Mouse (Mus musculus) MEL (cell line): ENCODE measurements around the gene Gm21973. TPM values are rescaled to one million over a fixed set of nuclear protein-coding genes. Genes with fewer than 3 reads are reported as not detected.

Source experiments
- DNase-seq: peaks from one replicate; pipeline ENCODE4 v3.0.0; 2011; ENCODE audit warnings: low read depth, low spot score
- H3K27ac ChIP-seq: 2 replicates; pipeline ENCODE4 v1.5.1; 2012; ENCODE audit warnings: low read depth, mild to moderate bottlenecking, control low read depth, low read length, moderate library complexity; ENCODE audit not compliant: control insufficient read depth
- H3K27me3 ChIP-seq, 2 experiments: fragments of 150-350 bp in 1 of 2; sonication (generic) in 1 of 2; 2 replicates each; pipeline ENCODE4 v1.6.1; 2012; ENCODE audit warnings: low read length in 2 of 2, mild to moderate bottlenecking in 2 of 2, improper control_type of control experiment in 1 of 2, moderate library complexity in 1 of 2; ENCODE audit not compliant: insufficient read depth in 2 of 2, control insufficient read depth in 1 of 2
- H3K36me3 ChIP-seq, 2 experiments: 2 replicates each; pipeline ENCODE4 v1.6.1; 2012 to 2014; ENCODE audit warnings: low read length in 2 of 2, improper control_type of control experiment in 1 of 2, inconsistent platforms in 1 of 2, mild to moderate bottlenecking in 1 of 2; ENCODE audit not compliant: insufficient read depth in 2 of 2, control insufficient read depth in 1 of 2
- H3K4me1 ChIP-seq, 2 experiments: fragments of 150-350 bp in 1 of 2; sonication (generic) in 1 of 2; 2 replicates each; pipeline ENCODE4 v1.6.1; 2012; ENCODE audit warnings: low read length in 2 of 2, improper control_type of control experiment in 1 of 2, mild to moderate bottlenecking in 1 of 2; ENCODE audit not compliant: insufficient read depth in 2 of 2, control insufficient read depth in 1 of 2
- H3K4me3 ChIP-seq, 2 experiments: fragments of 150-350 bp in 1 of 2; sonication (generic) in 1 of 2; 2 replicates each; pipeline ENCODE4 v1.5.1; 2012; ENCODE audit warnings: low read depth in 2 of 2, low read length in 2 of 2, mild to moderate bottlenecking in 2 of 2, moderate library complexity in 2 of 2, control low read depth in 1 of 2, improper control_type of control experiment in 1 of 2; ENCODE audit not compliant: control insufficient read depth in 1 of 2, insufficient read depth in 1 of 2
- H3K79me2 ChIP-seq: 2 replicates; pipeline ENCODE4 v1.6.1; 2012; ENCODE audit warnings: mild to moderate bottlenecking, low read length, moderate library complexity; ENCODE audit not compliant: control insufficient read depth, poor library complexity, insufficient read depth
- H3K9ac ChIP-seq: 2 replicates; pipeline ENCODE4 v1.6.1; 2012; ENCODE audit warnings: low read depth, mild to moderate bottlenecking, control low read depth, low read length, moderate library complexity; ENCODE audit not compliant: control insufficient read depth, poor library complexity, severe bottlenecking
- H3K9me3 ChIP-seq: fragments of 150-350 bp; sonication (generic); replicated peaks from 2 replicates; pipeline ENCODE4 v1.6.1; 2012; ENCODE audit warnings: mild to moderate bottlenecking, low read length, improper control_type of control experiment, moderate library complexity; ENCODE audit not compliant: insufficient read depth
- BHLHE40 ChIP-seq: IDR thresholded peaks from 2 replicates; pipeline ENCODE4 v1.6.1; 2012; ENCODE audit warnings: low read depth, mild to moderate bottlenecking, inconsistent platforms, low read length, improper control_type of control experiment, borderline replicate concordance
- CHD1 ChIP-seq: IDR thresholded peaks from 2 replicates; pipeline ENCODE4 v1.6.1; 2012; ENCODE audit warnings: low read depth, mild to moderate bottlenecking, inconsistent platforms, low read length, improper control_type of control experiment
- CTCF ChIP-seq, 3 experiments: IDR thresholded peaks in 2 of 3; conservative IDR thresholded peaks in 1 of 3; 2 replicates each; pipeline ENCODE4 v1.5.1; 2011 to 2012; ENCODE audit warnings: low read length in 3 of 3, low read depth in 2 of 3, mild to moderate bottlenecking in 2 of 3, improper control_type of control experiment in 1 of 3, inconsistent platforms in 1 of 3, mixed read lengths in 1 of 3, moderate library complexity in 1 of 3; ENCODE audit not compliant: control insufficient read depth in 1 of 3, insufficient read depth in 1 of 3, poor library complexity in 1 of 3, severe bottlenecking in 1 of 3
- E2F4 ChIP-seq: IDR thresholded peaks from 2 replicates; pipeline ENCODE4 v1.6.1; 2011; ENCODE audit warnings: low read depth, low read length, improper control_type of control experiment, borderline replicate concordance
- ELF1 ChIP-seq: IDR thresholded peaks from 2 replicates; pipeline ENCODE4 v1.6.1; 2014; ENCODE audit warnings: low read depth, mild to moderate bottlenecking, inconsistent platforms, low read length, improper control_type of control experiment, moderate library complexity
- ETS1 ChIP-seq: IDR thresholded peaks from 2 replicates; pipeline ENCODE4 v1.6.1; 2012; ENCODE audit warnings: low read depth, mild to moderate bottlenecking, inconsistent platforms, low read length, improper control_type of control experiment, moderate library complexity
- GABPA ChIP-seq: IDR thresholded peaks from 2 replicates; pipeline ENCODE4 v1.6.1; 2012; ENCODE audit warnings: low read depth, mild to moderate bottlenecking, inconsistent platforms, low read length, improper control_type of control experiment, moderate library complexity
- GATA1 ChIP-seq: IDR thresholded peaks from 2 replicates; pipeline ENCODE4 v1.6.1; 2011; ENCODE audit warnings: low read depth, low read length, improper control_type of control experiment
- KAT2A ChIP-seq: conservative IDR thresholded peaks from 2 replicates; pipeline ENCODE4 v1.6.1; 2012; ENCODE audit warnings: low read depth, low read length, improper control_type of control experiment, inconsistent platforms
- MAX ChIP-seq: IDR thresholded peaks from 2 replicates; pipeline ENCODE4 v1.6.1; 2011; ENCODE audit warnings: low read length, improper control_type of control experiment
- MAZ ChIP-seq: IDR thresholded peaks from 2 replicates; pipeline ENCODE4 v1.6.1; 2012; ENCODE audit warnings: low read depth, mild to moderate bottlenecking, inconsistent platforms, low read length, improper control_type of control experiment
- MEF2A ChIP-seq: IDR thresholded peaks from 2 replicates; pipeline ENCODE4 v1.6.1; 2014; ENCODE audit warnings: low read depth, mild to moderate bottlenecking, inconsistent platforms, low read length, improper control_type of control experiment; ENCODE audit not compliant: poor library complexity, insufficient replicate concordance, severe bottlenecking; ENCODE audit errors: extremely low read depth
- MXI1 ChIP-seq: IDR thresholded peaks from 2 replicates; pipeline ENCODE4 v1.6.1; 2011; ENCODE audit warnings: mild to moderate bottlenecking, low read depth, low read length, improper control_type of control experiment
- MYB ChIP-seq: IDR thresholded peaks from 2 replicates; pipeline ENCODE4 v1.6.1; 2011; ENCODE audit warnings: mild to moderate bottlenecking, low read depth, low read length, improper control_type of control experiment
- MYC ChIP-seq: IDR thresholded peaks from 2 replicates; pipeline ENCODE4 v1.6.1; 2011; ENCODE audit warnings: low read depth, mild to moderate bottlenecking, low read length, improper control_type of control experiment, moderate library complexity
- POLR2A ChIP-seq, 2 experiments: IDR thresholded peaks; 2 replicates each; pipeline ENCODE4 v1.6.1; 2011 to 2012; ENCODE audit warnings: low read length in 2 of 2, mild to moderate bottlenecking in 2 of 2, control low read depth in 1 of 2, improper control_type of control experiment in 1 of 2, low read depth in 1 of 2, moderate library complexity in 1 of 2; ENCODE audit not compliant: control insufficient read depth in 1 of 2, insufficient read depth in 1 of 2, poor library complexity in 1 of 2
- POLR2AphosphoS2 ChIP-seq: IDR thresholded peaks from 2 replicates; pipeline ENCODE4 v1.6.1; 2011; ENCODE audit warnings: low read length, improper control_type of control experiment
- RAD21 ChIP-seq: IDR thresholded peaks from 2 replicates; pipeline ENCODE4 v1.6.1; 2011; ENCODE audit warnings: mild to moderate bottlenecking, low read depth, low read length, improper control_type of control experiment
- RCOR1 ChIP-seq: IDR thresholded peaks from 2 replicates; pipeline ENCODE4 v1.6.1; 2012; ENCODE audit warnings: low read depth, mild to moderate bottlenecking, inconsistent platforms, low read length, improper control_type of control experiment
- TAL1 ChIP-seq: IDR thresholded peaks from 2 replicates; pipeline ENCODE4 v1.6.1; 2012; ENCODE audit warnings: mild to moderate bottlenecking, inconsistent platforms, low read length, moderate library complexity, mixed read lengths
- TBP ChIP-seq: IDR thresholded peaks from 2 replicates; pipeline ENCODE4 v1.8.0; 2011; ENCODE audit warnings: low read depth, low read length, improper control_type of control experiment
- USF2 ChIP-seq, 2 experiments: IDR thresholded peaks; 2 replicates each; pipeline ENCODE4 v1.6.1; 2011 to 2012; ENCODE audit warnings: improper control_type of control experiment in 2 of 2, low read length in 2 of 2, borderline replicate concordance in 1 of 2, inconsistent platforms in 1 of 2, low read depth in 1 of 2, mild to moderate bottlenecking in 1 of 2; ENCODE audit not compliant: insufficient read depth in 1 of 2
- ZNF384 ChIP-seq: IDR thresholded peaks from 2 replicates; pipeline ENCODE4 v1.6.1; 2012; ENCODE audit warnings: low read depth, mild to moderate bottlenecking, inconsistent platforms, low read length, improper control_type of control experiment
- polyA plus RNA-seq, 2 experiments: library from polyadenylated mRNA; stranded (reverse) in 1 of 2; unstranded in 1 of 2; fragments of >175 nt in 1 of 2; fragments of >200 nt in 1 of 2; gene quantifications; 2 replicates each; pipeline versions ENCODE4 v1.2.1 to v1.2.4; 2012; ENCODE audit warnings: low replicate concordance in 2 of 2, low read depth in 1 of 2; ENCODE audit not compliant: insufficient read length in 2 of 2, insufficient read depth in 1 of 2, missing spikeins in 1 of 2
- total RNA-seq: library from RNA; depleted of rRNA; stranded (reverse); fragments of 300-350 nt; gene quantifications from 2 replicates; pipeline ENCODE4 v1.2.3, GENCODE M21; 2012

The Gm21973 gene
- total and polyA plus RNA-seq, 3 experiments = not detected

- no peaks in the 10 kb centered on the region; a peak in 1 of 4 replicates for H3K27me3 ChIP-seq
- TF ChIP-seq MAX (no peak), E2F4 (no peak), MEF2A (no peak), ETS1 (no peak), GABPA (no peak), USF2 (IDR thresholded peaks at IDR 0.05; ENCODE audit: borderline replicate concordance in 1 of 2, insufficient read depth in 1 of 2, low read depth in 1 of 2, low read length in 2 of 2) (no peak), KAT2A (no peak), TAL1 (no peak), MYC (no peak), RAD21 (no peak), RCOR1 (no peak), ZNF384 (no peak), MYB (no peak), CHD1 (no peak)
- TF ChIP-seq, all 39 proteins: peak for 0
- Histone ChIP-seq H3K36me3 (no peaks in the 10 kb centered on the region), H3K4me3 (no peak overlapping the region), H3K4me1 (no peaks in the 10 kb centered on the region), H3K9ac (no peak overlapping the region), H3K27ac (no peak overlapping the region), H3K79me2 (no peaks in the 10 kb centered on the region), H3K9me3 (no peaks in the 10 kb centered on the region; the same call in 1 of the 2 replicates)
- no peak for DNase-seq
Measured at GRCm38 (mm10) chr15:10283661-10284060, 41.5 kb upstream of the Gm21973 start.

DNA sequence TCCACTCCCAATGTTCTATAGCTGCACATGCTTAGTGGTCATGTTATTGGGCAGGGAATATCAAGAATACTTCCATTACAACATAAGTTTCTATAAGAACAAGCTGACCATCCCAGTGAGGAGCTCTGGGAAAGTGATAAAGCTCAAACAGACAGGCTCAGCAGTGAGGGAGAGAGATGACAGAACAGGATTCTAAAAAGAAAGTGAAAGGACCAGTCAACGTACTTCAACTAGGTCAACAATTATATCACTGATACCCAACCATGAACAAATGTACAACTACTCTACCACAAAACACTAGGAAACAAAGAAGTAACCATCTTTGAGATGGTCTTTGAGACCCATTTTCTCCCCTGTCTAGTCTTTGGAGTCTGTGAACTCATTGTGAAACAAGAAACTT is 28.6 kb upstream of the Gm21973 start:
- Histone ChIP-seq H3K4me3 (no peak overlapping the region), H3K9me3 (no peaks in the 10 kb centered on the region), H3K27me3 (no peaks in the 10 kb centered on the region; a peak in 1 of 4 replicates), H3K4me1 (no peaks in the 10 kb centered on the region), H3K79me2 (no peaks in the 10 kb centered on the region), H3K9ac (no peak overlapping the region), H3K27ac (no peak overlapping the region), H3K36me3 (no peaks in the 10 kb centered on the region)
- TF ChIP-seq CHD1 = no peak
- no peak for DNase-seq

DNA sequence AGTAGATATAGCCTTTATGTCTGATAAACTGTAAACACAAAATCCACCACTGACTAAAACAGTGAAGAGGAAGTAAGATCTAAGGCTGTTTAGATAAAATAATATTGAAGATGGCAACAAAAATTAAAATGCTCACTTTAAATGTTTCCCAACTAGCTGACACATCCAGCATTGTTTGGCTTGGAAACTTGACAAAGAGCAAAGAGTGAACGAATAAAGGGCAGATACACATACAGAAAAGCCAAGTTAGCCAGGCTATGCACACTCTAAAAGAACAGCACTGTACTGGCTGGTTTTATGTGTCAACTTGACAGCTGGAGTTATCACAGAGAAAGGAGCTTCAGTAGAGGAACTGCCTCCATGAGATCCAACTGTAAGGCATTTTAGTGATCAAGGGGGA is 27.1 kb upstream of the Gm21973 start:
- H3K79me2 ChIP-seq = no peaks in the 10 kb centered on the region
- H3K27ac ChIP-seq = no peak overlapping the region
- H3K4me3 ChIP-seq = no peak overlapping the region
- TF ChIP-seq TAL1 (no peak), POLR2A (IDR thresholded peaks at IDR 0.05; ENCODE audit: control insufficient read depth in 1 of 2, insufficient read depth in 1 of 2, low read depth in 1 of 2, low read length in 2 of 2, poor library complexity in 1 of 2) (no peak), ETS1 (no peak), ELF1 (no peak), POLR2AphosphoS2 (no peak), GATA1 (no peak), MXI1 (no peak), CHD1 (no peak), TBP (no peak), MAZ (no peak), GABPA (no peak), RAD21 (no peak), USF2 (IDR thresholded peaks at IDR 0.05; ENCODE audit: borderline replicate concordance in 1 of 2, insufficient read depth in 1 of 2, low read depth in 1 of 2, low read length in 2 of 2) (no peak), BHLHE40 (no peak), CTCF (IDR thresholded peaks at IDR 0.05 in 2 of 3, conservative IDR thresholded peaks at IDR 0.05 in 1 of 3; ENCODE audit: control insufficient read depth in 1 of 3, insufficient read depth in 1 of 3, low read depth in 2 of 3, low read length in 3 of 3, poor library complexity in 1 of 3, severe bottlenecking in 1 of 3) (no peak)
- H3K36me3 ChIP-seq = no peaks in the 10 kb centered on the region
- no peak for DNase-seq
- no peak overlapping the region for H3K9ac ChIP-seq
- no peaks in the 10 kb centered on the region for H3K9me3 ChIP-seq
- no peaks in the 10 kb centered on the region; a peak in 1 of 4 replicates for H3K27me3 ChIP-seq
- no peaks in the 10 kb centered on the region for H3K4me1 ChIP-seq
